Mouse (Mus musculus) monocyte, adult 2 months (primary cell): Measurements from ENCODE around the gene Lyz2.
A peak's percentile ranks its signal among the peaks of the same experiment; 100 is the strongest.
"Not testable (repeated sequence)": the region's sequence is repeated elsewhere in the genome, so short reads cannot be mapped to it uniquely, and the experiment has no call there.

Experiments
- DNase-seq, 2 experiments: peaks; one replicate each; pipeline ENCODE4 v3.0.0; 2022; ENCODE audit warnings: low spot score in 2 of 2, low read depth in 1 of 2

Lyz2 gene

GRCm38 (mm10) chr10:117285584-117285983 is 3.5 kb upstream of the Lyz2 start:
- DNase-seq: not testable (repeated sequence)

- DNase-seq: peak in 1 of 2 experiments; percentile 29
Measured at GRCm38 (mm10) chr10:117284578-117285520, 2.7 kb upstream of the Lyz2 start.

- no peak for DNase-seq
Measured at GRCm38 (mm10) chr10:117283871-117284577, 1.9 kb upstream of the Lyz2 start.

- not testable (repeated sequence) for DNase-seq
Measured at GRCm38 (mm10) chr10:117283196-117283595, 1.1 kb upstream of the Lyz2 start.

GRCm38 (mm10) chr10:117282551-117282950 is 430 bp upstream of the Lyz2 start:
- no peak for DNase-seq

GRCm38 (mm10) chr10:117281381-117281920 is 670 bp downstream of the Lyz2 start:
- no peak for DNase-seq

GRCm38 (mm10) chr10:117280000-117280399 is 2.1 kb downstream of the Lyz2 start:
- DNase-seq: no peak

- not testable (repeated sequence) for DNase-seq
Measured at GRCm38 (mm10) chr10:117278510-117278909, 3.6 kb downstream of the Lyz2 start.

GRCm38 (mm10) chr10:117277779-117278178 is 4.3 kb downstream of the Lyz2 start:
- DNase-seq: not testable (repeated sequence)

- DNase-seq: no peak
Measured at GRCm38 (mm10) chr10:117275681-117276369, 6.3 kb downstream of the Lyz2 start.

- not testable (repeated sequence) for DNase-seq
Measured at GRCm38 (mm10) chr10:117274645-117275044, 7.5 kb downstream of the Lyz2 start.

- DNase-seq: no peak
Measured at GRCm38 (mm10) chr10:117272023-117272422, 10.1 kb downstream of the Lyz2 start.

GRCm38 (mm10) chr10:117259870-117260269 is 22.3 kb downstream of the Lyz2 start:
- DNase-seq: no peak

GRCm38 (mm10) chr10:117238603-117239002 is 43.5 kb downstream of the Lyz2 start, which contains the start of gene 9530003J23Rik:
9530003J23Rik (minus strand) TSS chr10:117238703.
- no peak for DNase-seq

- DNase-seq: no peak
Measured at GRCm38 (mm10) chr10:117235866-117236265, 46.3 kb downstream of the Lyz2 start.

GRCm38 (mm10) chr10:117234825-117235224 is 47.3 kb downstream of the Lyz2 start:
- no peak for DNase-seq

GRCm38 (mm10) chr10:117229826-117230225 is 52.3 kb downstream of the Lyz2 start:
- no peak for DNase-seq
